In the genomic region with DNA sequence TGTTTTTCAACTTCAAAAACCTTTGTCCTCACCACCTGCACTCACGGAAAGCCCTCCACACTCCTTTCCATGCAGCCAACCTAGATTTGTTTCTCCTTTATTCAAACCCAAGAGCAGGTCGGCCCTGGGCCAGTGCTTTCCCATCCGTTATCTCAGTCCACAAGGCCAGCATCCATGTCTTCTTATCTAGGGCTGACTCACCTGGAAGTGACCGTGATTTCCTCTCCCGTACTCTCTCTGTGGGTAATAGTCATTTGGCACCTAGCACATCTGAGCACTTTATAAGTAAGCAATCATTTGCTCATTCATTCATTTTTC, we compare ENCODE assay signal across 12 mouse cellular contexts.
DNase-seq lines count a peak whose midpoint lies in the region; ATAC-seq lines count a peak whose summit lies in the region.
"Had no signal": no experiment of that assay in that cellular context is flagged by ENCODE, and none has a peak within 500 bp of the region (broad histone marks: within the 10 kb centered on the region; RNA-seq: fewer than 3 reads in every experiment).

No protein-coding gene starts in this region.

- H3K4me3 ChIP-seq in lung, embryonic 16.5 days (ENCODE audit: low read length), result no peak overlapping the region
- H3K4me3 ChIP-seq in intestine, embryonic 14.5 days (ENCODE audit: low read depth, low read length), result no peak overlapping the region
- H3K4me3 ChIP-seq in forebrain, embryonic 15.5 days, result no peak overlapping the region
- H3K4me3 ChIP-seq: forebrain, embryonic 13.5 days; hindbrain, embryonic 12.5 days; midbrain, embryonic 12.5 days had no signal

- no peaks in the 10 kb centered on the region for H3K36me3 ChIP-seq in lung, embryonic 16.5 days (ENCODE audit: control insufficient read depth, insufficient read depth, low read length)
- H3K36me3 ChIP-seq in intestine, embryonic 14.5 days (ENCODE audit: control insufficient read depth, insufficient read depth, low read length), result no peaks in the 10 kb centered on the region
- no peaks in the 10 kb centered on the region for H3K36me3 ChIP-seq in forebrain, embryonic 15.5 days
- H3K36me3 ChIP-seq: hindbrain, embryonic 12.5 days; midbrain, embryonic 12.5 days had no signal

- WGBS in lung, embryonic 16.5 days, result 34% methylated on average over 5 of the region's 5 CpGs
- 37% methylated on average over 5 of the region's 5 CpGs for WGBS in intestine, embryonic 14.5 days
- WGBS in forebrain, embryonic 15.5 days, result 73% methylated on average over 5 of the region's 5 CpGs

- 0 out of 2 replicates have a peak overlapping the region, but pooled peaks have one; percentile 37 for H3K4me2 ChIP-seq in lung, embryonic 16.5 days (ENCODE audit: low read depth, low read length)
- peak overlapping the region; percentile 26; the same call in 1 of the 2 replicates for H3K4me2 ChIP-seq in intestine, embryonic 14.5 days (ENCODE audit: low read length)
- no peak overlapping the region for H3K4me2 ChIP-seq in forebrain, embryonic 15.5 days (replicated peaks)
- H3K4me2 ChIP-seq: forebrain, embryonic 13.5 days; hindbrain, embryonic 12.5 days; midbrain, embryonic 12.5 days had no signal

- H3K27ac ChIP-seq in lung, embryonic 16.5 days (ENCODE audit: low read length), result peak overlapping the region; percentile 88
- H3K27ac ChIP-seq in intestine, embryonic 14.5 days (ENCODE audit: low read depth), result peak overlapping the region; percentile 57
- no peak overlapping the region for H3K27ac ChIP-seq in forebrain, embryonic 15.5 days (replicated peaks)
- H3K27ac ChIP-seq: forebrain, embryonic 13.5 days; hindbrain, embryonic 12.5 days; midbrain, embryonic 12.5 days had no signal

- H3K4me1 ChIP-seq in lung, embryonic 16.5 days (replicated peaks; ENCODE audit: control insufficient read depth, insufficient read depth, low read length), result peaks cover 21% of the 10 kb centered on the region
- peaks cover 17% of the 10 kb centered on the region for H3K4me1 ChIP-seq in intestine, embryonic 14.5 days (replicated peaks; ENCODE audit: control insufficient read depth, insufficient read depth, low read length)
- no peaks in the 10 kb centered on the region for H3K4me1 ChIP-seq in forebrain, embryonic 15.5 days
- H3K4me1 ChIP-seq: hindbrain, embryonic 12.5 days had no signal

- peak; percentile 89 for DNase-seq in heart, adult 11 months
- DNase-seq in heart, postnatal 4 days, result no peak
- no peak for DNase-seq in lung, postnatal 14 days
- DNase-seq in intestine, embryonic 14.5 days (ENCODE audit: low spot score), result no peak
- DNase-seq in B cell, adult 2 months, result no peak
- no peak for DNase-seq in spleen, postnatal 36 days (ENCODE audit: low spot score in 2 of 2)
- DNase-seq: thymus, postnatal 4 days had no signal

- H3K9ac ChIP-seq in lung, embryonic 16.5 days (ENCODE audit: low read length), result 0 out of 2 replicates have a peak overlapping the region, but pooled peaks have one; percentile 8
- H3K9ac ChIP-seq in intestine, embryonic 14.5 days (ENCODE audit: low read length), result no peak overlapping the region
- H3K9ac ChIP-seq in forebrain, embryonic 15.5 days (replicated peaks), result no peak overlapping the region
- H3K9ac ChIP-seq: forebrain, embryonic 13.5 days; hindbrain, embryonic 12.5 days; midbrain, embryonic 12.5 days had no signal

- ATAC-seq in lung, embryonic 16.5 days (ENCODE audit: low read depth), result no peak
- ATAC-seq in intestine, embryonic 14.5 days (replicated peaks; ENCODE audit: low FRiP score, low TSS enrichment, low read depth), result no peak
- no peak for ATAC-seq in forebrain, embryonic 15.5 days (replicated peaks)
- ATAC-seq: forebrain, embryonic 13.5 days had no signal

- no peaks in the 10 kb centered on the region for H3K9me3 ChIP-seq in lung, embryonic 16.5 days (ENCODE audit: control insufficient read depth, low read length)
- no peaks in the 10 kb centered on the region for H3K9me3 ChIP-seq in intestine, embryonic 14.5 days (ENCODE audit: control insufficient read depth, low read length)
- H3K9me3 ChIP-seq in forebrain, embryonic 15.5 days, result no peaks in the 10 kb centered on the region
- H3K9me3 ChIP-seq: forebrain, embryonic 13.5 days; hindbrain, embryonic 12.5 days; midbrain, embryonic 12.5 days had no signal

- no peaks in the 10 kb centered on the region for H3K27me3 ChIP-seq in lung, embryonic 16.5 days (ENCODE audit: control insufficient read depth, insufficient read depth, low read depth, low read length)
- no peaks in the 10 kb centered on the region for H3K27me3 ChIP-seq in intestine, embryonic 14.5 days (replicated peaks; ENCODE audit: control insufficient read depth, insufficient read depth, low read length)
- no peaks in the 10 kb centered on the region for H3K27me3 ChIP-seq in forebrain, embryonic 15.5 days
- H3K27me3 ChIP-seq: forebrain, embryonic 13.5 days; hindbrain, embryonic 12.5 days had no signal
